Mouse (Mus musculus) G1E (cell line): ENCODE measurements around the gene Nek8.

Experiments
- CTCF ChIP-seq: IDR thresholded peaks from 2 replicates; pipeline ENCODE4 v1.5.1; 2012; ENCODE audit warnings: low read depth, low read length, inconsistent platforms, mixed read lengths
- TAL1 ChIP-seq: conservative IDR thresholded peaks from 2 replicates; pipeline ENCODE4 v1.6.1; 2012; ENCODE audit warnings: low read depth, low read length, inconsistent platforms, mixed read lengths

- TF ChIP-seq TAL1 (no peak), CTCF (no peak)
Observed at GRCm38 (mm10) chr11:78180081-78180761, 3.7 kb upstream of the Nek8 start.
